8 mouse cellular contexts compared by ENCODE assay signal in the genomic region with DNA sequence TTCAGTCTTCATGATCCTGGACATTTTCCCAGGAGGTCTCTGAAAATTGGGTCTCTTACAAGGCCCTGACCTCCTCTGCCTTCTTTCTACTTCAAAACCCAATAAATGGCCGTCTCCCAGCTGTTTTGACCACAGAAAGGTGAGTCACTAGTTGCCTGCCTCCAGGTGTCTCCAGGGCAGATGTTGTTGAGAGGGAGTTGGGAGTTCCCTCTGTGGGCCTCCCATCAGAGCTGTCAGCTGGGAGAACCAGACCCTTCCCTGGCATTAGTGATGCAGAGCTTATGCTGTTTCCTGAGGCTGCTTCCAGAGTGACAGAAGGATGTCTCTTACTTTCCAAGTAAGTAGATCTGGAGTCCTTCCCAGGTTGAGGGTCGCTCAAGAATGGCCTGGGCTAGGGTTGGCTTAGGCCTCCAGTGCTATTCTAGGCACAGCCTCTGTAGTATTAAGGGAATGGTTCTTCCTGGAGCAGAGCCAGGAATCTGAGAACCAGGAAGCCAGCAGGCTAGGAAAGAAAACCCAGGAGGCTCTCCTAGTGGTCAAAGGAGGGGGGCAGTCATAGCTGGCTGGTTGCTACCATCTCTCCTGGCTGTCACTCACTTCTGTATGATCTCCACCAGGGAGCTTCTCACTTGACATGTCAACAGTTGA. TPM values are rescaled to one million over a fixed set of nuclear protein-coding genes. Genes with fewer than 3 reads are reported as not detected.
DNase-seq lines count a peak whose midpoint lies in the region; ATAC-seq and TF ChIP-seq lines count a peak whose summit lies in the region.

No protein-coding gene starts in this region.

- no peaks in the 10 kb centered on the region for H3K9me3 ChIP-seq in hindbrain, postnatal 0 days (ENCODE audit: low read length)
- no peaks in the 10 kb centered on the region for H3K9me3 ChIP-seq in liver, embryonic 16.5 days (replicated peaks; ENCODE audit: control insufficient read depth, low read length)

- peak; percentile 41 for DNase-seq in layer of hippocampus, adult 11-12 months (ENCODE audit: low spot score)
- DNase-seq in layer of hippocampus, adult 18-20 months (ENCODE audit: low spot score in 2 of 2) = no peak
- DNase-seq in cerebellum, adult 18-20 months = peak; percentile 47
- DNase-seq in gastrocnemius, postnatal 14 days = peak; percentile 54
- peak; percentile 29 for DNase-seq in hindbrain, postnatal 0 days (ENCODE audit: low spot score)

- H3K27me3 ChIP-seq in hindbrain, postnatal 0 days (ENCODE audit: insufficient read depth, low read length) = no peaks in the 10 kb centered on the region
- peaks cover 11% of the 10 kb centered on the region for H3K27me3 ChIP-seq in liver, embryonic 16.5 days (ENCODE audit: control insufficient read depth, insufficient read depth, low read depth, low read length)
- no peaks in the 10 kb centered on the region for H3K27me3 ChIP-seq in small intestine, adult 2 months (ENCODE audit: control insufficient read depth, insufficient read depth, low read length)

- H3K4me2 ChIP-seq in hindbrain, postnatal 0 days (ENCODE audit: low read depth, low read length) = peak overlapping the region; percentile 93
- peak overlapping the region; percentile 94; the same call in 1 of the 2 replicates for H3K4me2 ChIP-seq in liver, embryonic 16.5 days (ENCODE audit: low read depth, low read length)

- H3K4me1 ChIP-seq in hindbrain, postnatal 0 days (ENCODE audit: insufficient read depth, low read length) = peaks cover 19% of the 10 kb centered on the region
- H3K4me1 ChIP-seq in liver, embryonic 16.5 days (ENCODE audit: control insufficient read depth, low read depth, low read length) = peaks cover 17% of the 10 kb centered on the region
- H3K4me1 ChIP-seq in small intestine, adult 2 months (ENCODE audit: control insufficient read depth, insufficient read depth, insufficient read length, low read length) = peaks cover 4% of the 10 kb centered on the region; the same call in 1 of the 2 replicates

- TF ChIP-seq POLR2A in small intestine, adult 2 months (IDR thresholded peaks at IDR 0.05; ENCODE audit: low read depth, low read length) = no peak

- ATAC-seq in hindbrain, postnatal 0 days = no peak
- ATAC-seq in liver, embryonic 16.5 days (ENCODE audit: low read depth) = no peak
- no peak for ATAC-seq in erythroblast, adult 5-6 weeks (replicated peaks; ENCODE audit: low FRiP score, poor library complexity, severe bottlenecking)

- H3K4me3 ChIP-seq in hindbrain, postnatal 0 days (ENCODE audit: low read length) = peak overlapping the region; percentile 87
- H3K4me3 ChIP-seq in liver, embryonic 16.5 days (ENCODE audit: low read depth, low read length) = peak overlapping the region; percentile 87; the same call in 1 of the 2 replicates
- H3K4me3 ChIP-seq in small intestine, adult 2 months (ENCODE audit: low read depth, low read length) = peak overlapping the region; percentile 28; the same call in 1 of the 2 replicates

- intact Hi-C loops in gastrocnemius, postnatal 14 days (cut with DNase I; ENCODE audit: low total_unique reads) = no loop called here

- peak overlapping the region; percentile 100 for H3K27ac ChIP-seq in hindbrain, postnatal 0 days
- H3K27ac ChIP-seq in liver, embryonic 16.5 days (ENCODE audit: low read length) = no peak overlapping the region
- peak overlapping the region; percentile 94 for H3K27ac ChIP-seq in small intestine, adult 2 months (ENCODE audit: insufficient read depth, low read depth, low read length)

- 67% methylated on average over 2 of the region's 2 CpGs for WGBS in hindbrain, postnatal 0 days
- 66% methylated on average over 2 of the region's 2 CpGs for WGBS in liver, embryonic 16.5 days (ENCODE audit: insufficient replicate concordance)
- WGBS in small intestine, adult 2 months = 29% methylated on average over 2 of the region's 2 CpGs

- H3K36me3 ChIP-seq in hindbrain, postnatal 0 days (ENCODE audit: insufficient read depth, low read length) = peaks cover 15% of the 10 kb centered on the region
- no peaks in the 10 kb centered on the region for H3K36me3 ChIP-seq in liver, embryonic 16.5 days (ENCODE audit: control insufficient read depth, insufficient read depth)
- peaks cover 12% of the 10 kb centered on the region for H3K36me3 ChIP-seq in small intestine, adult 2 months (ENCODE audit: control insufficient read depth, insufficient read depth, low read length)

- peak overlapping the region; percentile 97 for H3K9ac ChIP-seq in hindbrain, postnatal 0 days (replicated peaks; ENCODE audit: low read length)
- H3K9ac ChIP-seq in liver, embryonic 16.5 days (ENCODE audit: low read depth, low read length) = no peak overlapping the region

- TF ChIP-seq CTCF in hindbrain, postnatal 0 days (IDR thresholded peaks at IDR 0.05; ENCODE audit: low read depth) = no peak; the same call in 1 of the 2 replicates
- TF ChIP-seq CTCF in small intestine, adult 2 months (IDR thresholded peaks at IDR 0.05; ENCODE audit: extremely low read depth, insufficient read length, insufficient replicate concordance, low read depth, low read length) = no peak

RNA-seq across cellular contexts. Expression of a gene that starts 2.1 kb away (rescaled TPM):
- total RNA-seq in layer of hippocampus, adult 18-20 months (2021) = 100 to 1,000 TPM; 109 TPM
- 100 to 1,000 TPM; 286 to 325 TPM for total RNA-seq in gastrocnemius, postnatal 14 days (2021)
- 120 and 141 TPM in 2 replicates for total RNA-seq in hindbrain, postnatal 0 days (2014; rRNA removed)
- polyA plus RNA-seq in hindbrain, postnatal 0 days (2015; fragmentation: Nextera tagmentation; extraction: Ambion mirVana) = 54.8 and 61.3 TPM in 2 replicates
- polyA plus RNA-seq in liver, embryonic 16.5 days (2015; fragmentation: Nextera tagmentation; extraction: Ambion mirVana) = 4.4 and 5.7 TPM in 2 replicates
- 161 and 164 TPM in 2 replicates for polyA plus RNA-seq in small intestine, adult 2 months (2012; rRNA removed)
- total RNA-seq in erythroblast, adult 5-6 weeks (2015; ENCODE audit: low replicate concordance) = 7.1 and 15.6 TPM in 2 replicates
- total RNA-seq in erythroblast, adult 5-6 weeks (2017; ENCODE audit: low replicate concordance) = 3.6 and 4.9 TPM in 2 replicates

RNA-seq across cellular contexts. Expression of a gene that starts 25.7 kb away (rescaled TPM):
- 10 to 100 TPM; 27.9 to 29.8 TPM for total RNA-seq in layer of hippocampus, adult 18-20 months (2021)
- total RNA-seq in gastrocnemius, postnatal 14 days (2021) = 10 to 100 TPM; 22.2 to 24.0 TPM
- total RNA-seq in hindbrain, postnatal 0 days (2014; rRNA removed) = 42.7 and 49.7 TPM in 2 replicates
- 53.3 and 53.5 TPM in 2 replicates for polyA plus RNA-seq in hindbrain, postnatal 0 days (2015; fragmentation: Nextera tagmentation; extraction: Ambion mirVana)
- 20.6 and 22.1 TPM in 2 replicates for polyA plus RNA-seq in liver, embryonic 16.5 days (2015; fragmentation: Nextera tagmentation; extraction: Ambion mirVana)
- 13.7 and 26.2 TPM in 2 replicates for polyA plus RNA-seq in small intestine, adult 2 months (2012; rRNA removed)
- 9.4 and 17.6 TPM in 2 replicates for total RNA-seq in erythroblast, adult 5-6 weeks (2015; ENCODE audit: low replicate concordance)
- 5.6 TPM in 2 replicates for total RNA-seq in erythroblast, adult 5-6 weeks (2017; ENCODE audit: low replicate concordance)

Comparison
In these comparisons a context has a peak if more than half of its experiments do, and no peak if none do; other contexts are left out.
1. DNase-seq: peak in layer of hippocampus, adult 11-12 months (single experiment), cerebellum, adult 18-20 months (2 of 2), gastrocnemius, postnatal 14 days (single experiment) and hindbrain, postnatal 0 days (single experiment); none in layer of hippocampus, adult 18-20 months (0 of 2).
2. H3K4me3 ChIP-seq: peak in every context shown above with its lines; median percentile 87 in hindbrain, postnatal 0 days; 87 in liver, embryonic 16.5 days; 28 in small intestine, adult 2 months.